Mouse (Mus musculus): Measurements from ENCODE around the gene Lrrfip2. TPM values are rescaled to one million over a fixed set of nuclear protein-coding genes. Genes with fewer than 3 reads are reported as not detected.

The Lrrfip2 gene
- polyA plus RNA-seq (2012; rRNA removed): 48.8 and 73.3 TPM in 2 replicates

DNA sequence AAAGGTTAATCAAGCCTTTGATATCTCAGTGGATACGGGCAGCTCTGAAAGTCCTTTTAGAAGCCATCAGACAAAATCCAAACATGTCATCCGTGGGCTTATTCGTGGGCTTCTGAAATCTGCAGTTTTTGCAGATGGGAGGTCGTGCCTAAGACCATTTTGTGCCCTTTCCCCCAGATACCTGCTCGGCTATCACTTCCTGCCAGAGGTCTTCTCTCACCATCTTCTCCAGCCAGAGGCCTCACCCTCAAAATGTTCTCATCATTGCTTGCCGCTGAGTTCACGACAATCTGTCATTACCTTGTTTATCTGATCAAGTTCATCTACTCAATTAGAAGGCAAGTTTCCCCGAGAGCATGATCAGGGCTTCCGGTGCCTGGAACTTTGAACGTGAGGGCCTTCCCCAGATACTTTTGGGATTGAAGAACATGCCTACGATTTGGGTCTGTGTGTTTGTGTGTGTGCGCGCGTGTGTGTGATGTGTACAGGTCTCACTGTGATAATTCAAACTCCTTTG lies at the start of gene Lrrfip2:
Gene Lrrfip2, plus strand, starts transcription at position 467 of the 517 bp plus-strand sequence.

DNA sequence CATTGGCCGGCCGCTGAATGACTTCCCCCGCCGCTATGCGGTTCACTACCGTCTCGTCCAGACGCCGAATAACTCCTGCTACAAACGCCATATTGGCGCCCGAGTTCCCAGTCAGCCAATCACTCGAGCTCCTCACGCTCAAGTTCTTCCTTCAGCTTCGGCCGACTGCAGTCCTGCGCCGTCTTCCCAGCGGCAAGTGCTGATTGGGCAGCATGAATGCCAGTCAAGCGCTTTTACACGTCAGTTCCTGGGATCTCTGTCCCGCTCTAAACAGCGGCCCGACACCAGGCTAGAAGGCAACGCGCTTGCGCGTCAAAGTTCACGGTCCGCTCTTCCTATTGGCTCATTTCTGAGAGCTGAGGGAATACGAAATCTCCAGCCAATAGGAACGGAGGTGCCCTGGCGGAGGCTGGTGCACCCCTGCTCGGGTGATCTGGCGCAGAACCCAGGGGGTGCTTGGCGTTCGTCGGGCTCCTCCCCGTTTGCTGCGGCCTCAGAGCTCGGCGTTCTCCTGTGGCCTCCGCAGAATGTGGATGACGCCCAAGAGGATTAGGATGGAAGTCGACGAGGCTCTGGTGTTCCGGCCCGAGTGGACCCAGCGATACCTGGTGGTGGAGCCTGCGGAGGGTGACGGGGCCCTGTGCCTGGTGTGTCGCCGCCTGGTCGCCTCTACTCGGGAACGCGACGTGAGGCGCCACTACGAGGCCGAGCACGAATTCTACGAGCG lies 154.2 kb downstream of the Lrrfip2 start, which contains the start of the genes Mlh1 and Epm2aip1:
Gene Mlh1, minus strand, starts transcription at position 358 of the 727 bp plus-strand sequence.
Gene Epm2aip1, plus strand, starts transcription at position 496 of the 727 bp plus-strand sequence.

Other genes with a start within 250 kb of the Lrrfip2 start
- gene Als2cl, start 237.7 kb upstream of the Lrrfip2 start, polyA plus RNA-seq (2012; rRNA removed): 2.3 and 3.2 TPM in 2 replicates
- gene Tmie, start 237.5 kb upstream of the Lrrfip2 start, polyA plus RNA-seq (2012; rRNA removed): 0.24 and 0.40 TPM in 2 replicates
- gene Fam240a, start 200.7 kb upstream of the Lrrfip2 start, polyA plus RNA-seq (2012; rRNA removed): not detected in 2 replicates
- gene Tdgf1, start 171.4 kb upstream of the Lrrfip2 start, polyA plus RNA-seq (2012; rRNA removed): 0.06 TPM in 2 replicates
- gene Lrrc2, start 166.0 kb upstream of the Lrrfip2 start, polyA plus RNA-seq (2012; rRNA removed): 0.04 and 0.07 TPM in 2 replicates
- 0.75 and 0.91 TPM in 2 replicates for gene Rtp3, start 127.0 kb upstream of the Lrrfip2 start, polyA plus RNA-seq (2012; rRNA removed)
- gene Ltf, start 98.3 kb upstream of the Lrrfip2 start, polyA plus RNA-seq (2012; rRNA removed): 0.56 and 0.65 TPM in 2 replicates
- gene Ccrl2, start 60.1 kb upstream of the Lrrfip2 start, polyA plus RNA-seq (2012; rRNA removed): 0.80 and 1.2 TPM in 2 replicates
- 44.1 and 59.3 TPM in 2 replicates for gene Mlh1, start 154.2 kb downstream of the Lrrfip2 start, polyA plus RNA-seq (2012; rRNA removed)
- 20.0 and 40.4 TPM in 2 replicates for gene Epm2aip1, start 154.3 kb downstream of the Lrrfip2 start, polyA plus RNA-seq (2012; rRNA removed)
- gene Trank1, start 194.1 kb downstream of the Lrrfip2 start, polyA plus RNA-seq (2012; rRNA removed): 1.6 and 2.3 TPM in 2 replicates